Mouse (Mus musculus) C2C12 (cell line): Measurements from ENCODE around the gene D430041D05Rik. TPM values are rescaled to one million over a fixed set of nuclear protein-coding genes. Genes with fewer than 3 reads are reported as not detected.
"Not testable (repeated sequence)": the region's sequence is repeated elsewhere in the genome, so short reads cannot be mapped to it uniquely, and the experiment has no call there.

Experiments
- H3K27me3 ChIP-seq: one replicate; pipeline ENCODE4 v1.6.1; 2011; ENCODE audit not compliant: control insufficient read depth, insufficient read depth, insufficient read length
- H3K36me3 ChIP-seq: one replicate; pipeline ENCODE4 v1.6.1; 2011; ENCODE audit not compliant: control insufficient read depth, insufficient read depth
- H3K4me3 ChIP-seq: one replicate; pipeline ENCODE4 v1.5.1; 2011; ENCODE audit warnings: mild to moderate bottlenecking, control low read depth; ENCODE audit not compliant: poor library complexity, insufficient read depth, severe bottlenecking
- H3K79me2 ChIP-seq: one replicate; pipeline ENCODE4 v1.6.1; 2011; ENCODE audit not compliant: control insufficient read depth, insufficient read depth
- H3K79me3 ChIP-seq: one replicate; pipeline ENCODE4 v1.6.1; 2011; ENCODE audit warnings: low read depth, control low read depth
- H3ac ChIP-seq: one replicate; pipeline ENCODE3; 2011; ENCODE audit warnings: low read depth; ENCODE audit not compliant: control insufficient read depth, insufficient read length
- CEBPB ChIP-seq: IDR thresholded peaks from one replicate; pipeline ENCODE4 v1.6.1; 2011; ENCODE audit warnings: low read depth, mild to moderate bottlenecking, control low read depth, moderate library complexity
- CTCF ChIP-seq: IDR thresholded peaks from one replicate; pipeline ENCODE4 v1.5.1; 2011; ENCODE audit not compliant: control insufficient read depth, insufficient read depth, insufficient read length
- FOSL1 ChIP-seq: IDR thresholded peaks from one replicate; pipeline ENCODE4 v1.8.0; 2011; ENCODE audit warnings: mild to moderate bottlenecking, low read length; ENCODE audit not compliant: poor library complexity, insufficient read depth, severe bottlenecking
- MAX ChIP-seq: IDR thresholded peaks from one replicate; pipeline ENCODE4 v1.6.1; 2011; ENCODE audit warnings: mild to moderate bottlenecking, control low read depth
- MYOD1 ChIP-seq: IDR thresholded peaks from one replicate; pipeline ENCODE4 v1.6.1; 2011; ENCODE audit warnings: low read depth; ENCODE audit not compliant: control insufficient read depth, insufficient read length
- MYOG ChIP-seq: IDR thresholded peaks from one replicate; pipeline ENCODE4 v1.6.1; 2011; ENCODE audit not compliant: control insufficient read depth, insufficient read length; ENCODE audit errors: extremely low read depth
- USF1 ChIP-seq: IDR thresholded peaks from one replicate; pipeline ENCODE4 v1.6.1; 2011; ENCODE audit warnings: low read depth, mild to moderate bottlenecking, control low read depth, moderate library complexity
- polyA plus RNA-seq: library from polyadenylated mRNA; unstranded; fragments of >200 nt; fragmentation: generic; extraction: Trizol; gene quantifications from one replicate; pipeline ENCODE4 v1.2.1, GENCODE M21; 2012; ENCODE audit warnings: missing spikeins

Gene D430041D05Rik
- polyA plus RNA-seq, 1 experiment, result 0.05 TPM

DNA sequence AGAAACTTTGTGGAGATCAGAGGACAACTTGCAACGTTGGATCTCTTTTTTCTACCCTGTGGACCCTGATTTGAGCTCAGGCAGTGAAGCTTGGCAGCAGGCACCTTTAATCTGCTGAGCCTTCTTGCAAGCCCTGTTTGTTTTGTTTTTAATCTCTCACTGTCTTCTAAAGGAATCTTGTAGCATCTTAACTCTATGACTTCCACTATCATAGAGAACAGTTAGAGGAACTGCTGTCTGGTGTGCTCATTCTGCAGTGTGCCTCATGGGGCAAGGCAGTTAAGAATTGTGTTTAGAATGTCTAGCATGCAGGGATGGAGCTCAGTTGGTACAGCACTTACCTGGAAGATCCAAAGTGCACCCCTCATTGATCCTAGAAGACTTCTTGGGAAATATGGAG, 310.9 kb downstream of the D430041D05Rik start:
- H3K36me3 ChIP-seq, result no peaks in the 10 kb centered on the region
- H3K27me3 ChIP-seq, result no peaks in the 10 kb centered on the region
- no peaks in the 10 kb centered on the region for H3K79me3 ChIP-seq
- no peak overlapping the region for H3K4me3 ChIP-seq
- no peak overlapping the region for H3ac ChIP-seq
- TF ChIP-seq MAX, result no peak
- TF ChIP-seq MYOD1, result no peak
- no peak for TF ChIP-seq FOSL1
- no peak for TF ChIP-seq MYOG
- TF ChIP-seq USF1, result no peak
- no peak for TF ChIP-seq CEBPB
- TF ChIP-seq CTCF, result no peak
- no peaks in the 10 kb centered on the region for H3K79me2 ChIP-seq

DNA sequence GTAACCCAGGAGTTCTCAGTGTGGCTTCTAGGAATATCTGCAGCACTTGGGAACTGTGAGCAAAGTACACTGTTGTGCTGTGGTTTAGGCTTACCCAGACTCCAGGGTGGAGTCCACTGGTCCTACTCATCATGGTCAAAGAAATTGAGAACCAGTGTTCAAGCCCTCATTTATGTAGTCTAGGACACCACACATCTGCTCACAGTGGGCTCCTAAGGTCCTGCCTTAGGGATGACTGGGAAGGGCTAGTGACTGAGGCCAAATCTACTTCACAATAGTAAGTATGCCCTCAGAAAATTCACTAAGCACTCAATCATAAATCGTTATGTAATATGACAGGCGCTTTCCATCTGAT, 311.6 kb downstream of the D430041D05Rik start:
- no peaks in the 10 kb centered on the region for H3K27me3 ChIP-seq
- no peaks in the 10 kb centered on the region for H3K79me2 ChIP-seq
- H3ac ChIP-seq, result no peak overlapping the region
- TF ChIP-seq MAX (no peak), FOSL1 (no peak), USF1 (no peak), MYOG (no peak), CTCF (no peak), MYOD1 (no peak), CEBPB (no peak)
- no peaks in the 10 kb centered on the region for H3K79me3 ChIP-seq
- H3K36me3 ChIP-seq, result no peaks in the 10 kb centered on the region
- no peak overlapping the region for H3K4me3 ChIP-seq

DNA sequence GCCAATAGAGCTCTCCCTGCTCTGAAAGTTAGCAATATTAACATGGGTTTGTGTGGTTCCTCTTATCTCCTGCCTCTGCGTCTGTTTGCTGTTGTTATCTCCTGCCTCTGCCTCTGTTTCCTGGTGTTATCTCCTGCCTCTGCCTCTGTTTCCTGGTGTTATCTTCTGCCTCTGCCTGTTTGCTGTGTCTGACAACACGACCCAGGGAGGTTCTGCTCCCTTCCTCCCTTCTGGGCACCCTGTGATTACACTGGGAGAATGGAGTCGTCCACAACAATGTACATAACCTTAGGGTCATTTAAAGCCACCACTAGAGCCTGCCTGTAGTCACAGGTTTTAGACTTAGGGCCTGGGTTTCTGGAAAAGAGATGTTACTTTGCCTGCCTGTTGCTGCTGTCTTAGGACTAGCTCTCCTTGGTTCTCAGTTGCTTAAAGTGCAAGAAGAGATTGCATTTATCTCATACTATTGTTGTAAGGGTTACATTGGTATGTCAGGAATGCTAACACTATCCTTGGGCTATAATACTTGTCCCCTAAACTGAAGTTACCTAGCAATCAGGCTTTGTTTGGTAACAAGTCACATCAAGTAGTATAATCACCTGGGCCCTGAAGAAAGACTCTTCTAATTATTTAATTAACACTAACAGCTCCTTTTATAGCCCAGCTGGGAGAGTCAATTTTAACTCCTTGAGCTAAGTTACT, 312.1 kb downstream of the D430041D05Rik start:
- Histone ChIP-seq H3K4me3 (no peak overlapping the region), H3K36me3 (no peaks in the 10 kb centered on the region), H3K27me3 (no peaks in the 10 kb centered on the region), H3K79me2 (no peaks in the 10 kb centered on the region), H3ac (no peak overlapping the region), H3K79me3 (no peaks in the 10 kb centered on the region)
- TF ChIP-seq CEBPB, result no peak
- TF ChIP-seq FOSL1, result no peak
- TF ChIP-seq CTCF, result no peak
- TF ChIP-seq USF1, result no peak
- no peak for TF ChIP-seq MAX
- no peak for TF ChIP-seq MYOD1
- no peak for TF ChIP-seq MYOG

DNA sequence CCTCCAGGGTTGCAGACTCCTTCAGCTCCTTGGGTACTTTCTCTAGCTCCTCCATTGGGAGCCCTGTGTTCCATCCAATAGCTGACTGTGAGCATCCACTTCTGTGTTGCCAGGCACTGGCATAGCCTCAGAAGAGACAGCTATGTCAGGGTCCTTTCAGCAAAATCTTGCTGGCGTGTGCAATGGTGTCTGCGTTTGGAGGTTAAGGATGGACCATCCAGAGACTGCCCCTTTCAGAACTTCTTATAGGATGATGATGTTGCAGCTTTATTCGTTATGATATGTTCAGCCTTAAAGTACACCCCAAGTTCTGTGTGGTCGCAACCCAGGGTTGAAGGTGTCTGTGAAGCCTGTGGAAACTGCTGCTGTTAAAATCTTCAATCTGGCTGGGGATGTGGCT, 313.4 kb downstream of the D430041D05Rik start:
- not testable (repeated sequence) for H3K4me3 ChIP-seq, H3K79me2 ChIP-seq, H3K36me3 ChIP-seq, H3K79me3 ChIP-seq, H3ac ChIP-seq, H3K27me3 ChIP-seq

DNA sequence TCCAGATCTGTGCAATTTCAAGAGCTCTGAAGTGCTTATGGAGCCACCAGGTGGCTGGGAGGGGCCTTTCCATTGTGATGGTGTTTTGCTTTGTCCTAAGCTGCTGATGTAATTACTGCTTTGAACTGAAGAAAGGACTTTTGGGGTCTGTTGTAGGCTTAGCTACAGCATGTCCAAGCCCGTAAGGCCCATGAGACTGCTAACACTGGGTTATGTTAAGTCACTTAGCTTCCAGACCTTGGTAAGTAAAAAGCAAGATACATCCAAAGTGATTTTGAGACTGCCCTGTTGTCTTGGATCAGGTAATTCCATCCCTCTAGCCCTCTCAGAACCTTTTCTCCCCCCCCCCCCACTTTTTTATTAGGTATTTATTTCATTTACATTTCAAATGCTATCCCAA, 314.0 kb downstream of the D430041D05Rik start:
- H3K4me3 ChIP-seq, H3K27me3 ChIP-seq, H3K36me3 ChIP-seq: not testable (repeated sequence)

DNA sequence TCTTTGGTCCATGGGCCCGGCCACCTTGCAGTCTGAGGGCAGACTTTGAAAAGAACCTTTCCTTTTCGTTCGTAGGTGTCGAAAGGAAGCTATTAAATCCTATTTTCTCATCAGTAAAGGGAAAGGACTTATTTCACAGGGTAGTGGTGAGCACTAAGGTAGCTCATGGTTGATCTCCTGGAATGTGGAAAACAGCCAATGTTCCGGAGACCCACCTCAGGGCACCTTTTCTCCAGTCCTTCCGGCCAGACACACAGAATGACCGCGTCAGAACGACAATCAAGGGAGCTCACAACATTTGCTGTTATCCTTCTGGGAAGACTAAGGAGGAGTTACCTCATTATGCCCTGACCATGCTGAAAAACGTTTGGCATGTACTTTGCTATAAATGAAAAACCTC, 314.6 kb downstream of the D430041D05Rik start:
- Histone ChIP-seq H3K4me3 (no peak overlapping the region), H3K79me2 (no peaks in the 10 kb centered on the region), H3K36me3 (no peaks in the 10 kb centered on the region), H3ac (no peak overlapping the region), H3K27me3 (peaks cover 7% of the 10 kb centered on the region), H3K79me3 (no peaks in the 10 kb centered on the region)
- no peak for TF ChIP-seq MAX
- TF ChIP-seq CTCF, result no peak
- TF ChIP-seq USF1, result no peak
- no peak for TF ChIP-seq MYOG
- no peak for TF ChIP-seq CEBPB
- TF ChIP-seq MYOD1, result no peak
- no peak for TF ChIP-seq FOSL1

More for the DNA sequence above, 314.0 kb downstream of the D430041D05Rik start:
- H3K79me2 ChIP-seq, H3ac ChIP-seq, H3K79me3 ChIP-seq: not testable (repeated sequence)
